Mouse (Mus musculus): ENCODE measurements around the gene Lifr.

GRCm38 (mm10) chr15:7073269-7073668 lies 17.1 kb upstream of the Lifr start:
- TF ChIP-seq NANOG (IDR thresholded peaks at IDR 0.05; ENCODE audit: borderline replicate concordance, low read length) (no peak), CTCF (conservative IDR thresholded peaks at IDR 0.05; ENCODE audit: low read length) (no peak), POU5F1 (IDR thresholded peaks at IDR 0.05; ENCODE audit: borderline replicate concordance, low read length) (no peak)
